Mouse (Mus musculus) heart, adult 2 months (tissue): ENCODE data around the gene Pld3.

Experiments
- CTCF ChIP-seq: fragments of 200-600 bp; IDR thresholded peaks from 2 replicates; pipeline ENCODE4 v1.8.1; 2022; ENCODE audit warnings: antibody characterized with exemption, mild to moderate bottlenecking, moderate library complexity
- EP300 ChIP-seq: fragments of 200-500 bp; IDR thresholded peaks from 2 replicates; pipeline ENCODE4 v1.6.1; 2011; ENCODE audit warnings: low read depth, low read length, control low read depth; ENCODE audit not compliant: insufficient read depth

GRCm38 (mm10) chr7:27537998-27538397, 15.0 kb downstream of the Pld3 start:
- no peak for TF ChIP-seq CTCF
- no peak for TF ChIP-seq EP300
